Mouse (Mus musculus): ENCODE results near the gene Acot8. TPM values are rescaled to one million over a fixed set of nuclear protein-coding genes. Genes with fewer than 3 reads are reported as not detected.

The Acot8 gene
- polyA plus RNA-seq (2015; fragmentation: Nextera tagmentation; extraction: Ambion mirVana), result 12.0 and 15.0 TPM in 2 replicates

GRCm38 (mm10) chr2:164804533-164805331 lies at the start of gene Acot8, which contains the start of gene Zswim3:
TSS of gene Acot8 (minus strand) at chr2:164804882.
TSS of gene Zswim3 (plus strand) at chr2:164805098.
- no peaks in the 10 kb centered on the region for H3K9me3 ChIP-seq (replicated peaks)
- H3K4me3 ChIP-seq, result peak within 1 kb of the TSS; percentile 91
- peak; percentile 97 for ATAC-seq (replicated peaks; ENCODE audit: insufficient number of reproducible peaks, insufficient read depth, low FRiP score, low read depth)
- peaks cover 24% of the 10 kb centered on the region for H3K4me1 ChIP-seq (replicated peaks)
- peaks cover 25% of the 10 kb centered on the region; the same call in 1 of the 2 replicates for H3K36me3 ChIP-seq
- no peaks in the 10 kb centered on the region for H3K27me3 ChIP-seq
- H3K9ac ChIP-seq, result peak within 1 kb of the TSS; percentile 86
- H3K27ac ChIP-seq, result peak within 1 kb of the TSS; percentile 88
- peak within 1 kb of the TSS; percentile 88 for H3K4me2 ChIP-seq
- WGBS, result under 1% methylated on average over 47 of the region's 47 CpGs

- no peak overlapping the region for H3K4me3 ChIP-seq
- H3K4me1 ChIP-seq (replicated peaks), result no peaks in the 10 kb centered on the region
- H3K9me3 ChIP-seq (replicated peaks), result no peaks in the 10 kb centered on the region
- ATAC-seq (replicated peaks; ENCODE audit: insufficient number of reproducible peaks, insufficient read depth, low FRiP score, low read depth), result no peak
- no peak overlapping the region for H3K4me2 ChIP-seq
- 69% methylated on average over 8 of the region's 8 CpGs for whole genome bisulfite sequencing
- H3K9ac ChIP-seq, result no peak overlapping the region
- no peak overlapping the region for H3K27ac ChIP-seq
- H3K27me3 ChIP-seq, result peaks cover 20% of the 10 kb centered on the region
- H3K36me3 ChIP-seq, result no peaks in the 10 kb centered on the region
Observed at GRCm38 (mm10) chr2:164850061-164850460, 45.4 kb upstream of the Acot8 start.

- Histone ChIP-seq H3K4me2 (no peak overlapping the region), H3K9ac (no peak overlapping the region), H3K9me3 (replicated peaks) (no peaks in the 10 kb centered on the region), H3K4me3 (no peak overlapping the region), H3K4me1 (replicated peaks) (no peaks in the 10 kb centered on the region), H3K36me3 (peaks cover under 1% of the 10 kb centered on the region; the same call in 1 of the 2 replicates), H3K27ac (no peak overlapping the region), H3K27me3 (no peaks in the 10 kb centered on the region)
- WGBS, result 49% methylated on average over 3 of the region's 3 CpGs
- ATAC-seq (replicated peaks; ENCODE audit: insufficient number of reproducible peaks, insufficient read depth, low FRiP score, low read depth), result no peak
Observed at GRCm38 (mm10) chr2:164845782-164846181, 41.1 kb upstream of the Acot8 start.

GRCm38 (mm10) chr2:164835164-164835563 lies 30.5 kb upstream of the Acot8 start:
- Histone ChIP-seq H3K4me1 (replicated peaks) (peaks cover 29% of the 10 kb centered on the region), H3K36me3 (peaks cover 43% of the 10 kb centered on the region), H3K4me2 (peak overlapping the region; percentile 93), H3K9me3 (replicated peaks) (no peaks in the 10 kb centered on the region), H3K9ac (peak overlapping the region; percentile 84; the same call in 1 of the 2 replicates), H3K27ac (no peak overlapping the region), H3K4me3 (peak overlapping the region; percentile 82; the same call in 1 of the 2 replicates), H3K27me3 (no peaks in the 10 kb centered on the region)
- no peak for ATAC-seq (replicated peaks; ENCODE audit: insufficient number of reproducible peaks, insufficient read depth, low FRiP score, low read depth)
- 92% methylated on average over 4 of the region's 4 CpGs for WGBS

GRCm38 (mm10) chr2:164834531-164834930 lies 29.8 kb upstream of the Acot8 start:
- peak overlapping the region; percentile 98 for H3K27ac ChIP-seq
- ATAC-seq (replicated peaks; ENCODE audit: insufficient number of reproducible peaks, insufficient read depth, low FRiP score, low read depth), result no peak

GRCm38 (mm10) chr2:164833314-164833959 lies 28.8 kb upstream of the Acot8 start, which contains the start of gene Neurl2:
TSS of gene Neurl2 (minus strand) at chr2:164833456.
- peaks cover 29% of the 10 kb centered on the region for H3K4me1 ChIP-seq (replicated peaks)
- peak within 1 kb of the TSS; percentile 84 for H3K9ac ChIP-seq
- peaks cover 34% of the 10 kb centered on the region for H3K36me3 ChIP-seq
- no peaks in the 10 kb centered on the region for H3K9me3 ChIP-seq (replicated peaks)
- WGBS, result under 1% methylated on average over 31 of the region's 31 CpGs
- H3K4me3 ChIP-seq, result peak within 1 kb of the TSS; percentile 82
- H3K4me2 ChIP-seq, result peak within 1 kb of the TSS; percentile 93
- no peaks in the 10 kb centered on the region for H3K27me3 ChIP-seq
- H3K27ac ChIP-seq, result peak within 1 kb of the TSS; percentile 98
- peak; percentile 90 for ATAC-seq (replicated peaks; ENCODE audit: insufficient number of reproducible peaks, insufficient read depth, low FRiP score, low read depth)

More at GRCm38 (mm10) chr2:164834531-164834930, 29.8 kb upstream of the Acot8 start:
- WGBS, result 40% methylated on average over 8 of the region's 8 CpGs
- Histone ChIP-seq H3K4me3 (peak overlapping the region; percentile 82), H3K4me2 (peak overlapping the region; percentile 93), H3K9ac (peak overlapping the region; percentile 84), H3K27me3 (no peaks in the 10 kb centered on the region), H3K9me3 (replicated peaks) (no peaks in the 10 kb centered on the region), H3K36me3 (peaks cover 44% of the 10 kb centered on the region), H3K4me1 (replicated peaks) (peaks cover 29% of the 10 kb centered on the region)

- peak; percentile 74 for ATAC-seq (replicated peaks; ENCODE audit: insufficient number of reproducible peaks, insufficient read depth, low FRiP score, low read depth)
- peaks cover 28% of the 10 kb centered on the region for H3K36me3 ChIP-seq
- WGBS, result under 1% methylated on average over 35 of the region's 35 CpGs
Observed at GRCm38 (mm10) chr2:164832748-164833301, 28.1 kb upstream of the Acot8 start, which contains the start of gene Ctsa. TSS of gene Ctsa (plus strand) at chr2:164832873.

GRCm38 (mm10) chr2:164832032-164832747 lies 27.5 kb upstream of the Acot8 start:
- H3K36me3 ChIP-seq, result peaks cover 30% of the 10 kb centered on the region; the same call in 1 of the 2 replicates
- peak overlapping the region; percentile 93 for H3K4me2 ChIP-seq
- peak overlapping the region; percentile 82 for H3K4me3 ChIP-seq
- H3K4me1 ChIP-seq (replicated peaks), result peaks cover 29% of the 10 kb centered on the region
- no peaks in the 10 kb centered on the region for H3K27me3 ChIP-seq
- peak overlapping the region; percentile 84 for H3K9ac ChIP-seq
- ATAC-seq (replicated peaks; ENCODE audit: insufficient number of reproducible peaks, insufficient read depth, low FRiP score, low read depth), result no peak
- H3K27ac ChIP-seq, result peak overlapping the region; percentile 98
- WGBS, result 55% methylated on average over 16 of the region's 16 CpGs
- no peaks in the 10 kb centered on the region for H3K9me3 ChIP-seq (replicated peaks)

More at GRCm38 (mm10) chr2:164832748-164833301, 28.1 kb upstream of the Acot8 start, which contains the start of gene Ctsa:
- peaks cover 29% of the 10 kb centered on the region for H3K4me1 ChIP-seq (replicated peaks)
- peak within 1 kb of the TSS; percentile 84 for H3K9ac ChIP-seq
- no peaks in the 10 kb centered on the region for H3K27me3 ChIP-seq
- H3K27ac ChIP-seq, result peak within 1 kb of the TSS; percentile 98
- H3K4me2 ChIP-seq, result peak within 1 kb of the TSS; percentile 93
- H3K4me3 ChIP-seq, result peak within 1 kb of the TSS; percentile 82
- H3K9me3 ChIP-seq (replicated peaks), result no peaks in the 10 kb centered on the region

GRCm38 (mm10) chr2:164831029-164831428 lies 26.3 kb upstream of the Acot8 start:
- H3K36me3 ChIP-seq, result peaks cover 30% of the 10 kb centered on the region
- peaks cover 29% of the 10 kb centered on the region for H3K4me1 ChIP-seq (replicated peaks)
- no peak overlapping the region for H3K4me3 ChIP-seq
- H3K9ac ChIP-seq, result no peak overlapping the region
- H3K27me3 ChIP-seq, result no peaks in the 10 kb centered on the region
- WGBS, result 88% methylated on average over 10 of the region's 10 CpGs
- H3K27ac ChIP-seq, result no peak overlapping the region
- H3K9me3 ChIP-seq (replicated peaks), result no peaks in the 10 kb centered on the region
- H3K4me2 ChIP-seq, result no peak overlapping the region
- no peak for ATAC-seq (replicated peaks; ENCODE audit: insufficient number of reproducible peaks, insufficient read depth, low FRiP score, low read depth)

GRCm38 (mm10) chr2:164829090-164829489 lies 24.4 kb upstream of the Acot8 start:
- Histone ChIP-seq H3K4me1 (replicated peaks) (peaks cover 15% of the 10 kb centered on the region), H3K9me3 (replicated peaks) (no peaks in the 10 kb centered on the region), H3K27me3 (no peaks in the 10 kb centered on the region), H3K9ac (no peak overlapping the region), H3K36me3 (peaks cover 38% of the 10 kb centered on the region), H3K4me2 (no peak overlapping the region), H3K27ac (no peak overlapping the region), H3K4me3 (no peak overlapping the region)
- 100% methylated on average over 1 of the region's 1 CpGs for WGBS
- no peak for ATAC-seq (replicated peaks; ENCODE audit: insufficient number of reproducible peaks, insufficient read depth, low FRiP score, low read depth)
